Mouse (Mus musculus): Measurements from ENCODE around the gene Fbxl17. TPM values are rescaled to one million over a fixed set of nuclear protein-coding genes. Genes with fewer than 3 reads are reported as not detected.

Fbxl17 gene
- total RNA-seq, 2 experiments from 2014 or later, result 27.1 to 28.1 TPM

DNA sequence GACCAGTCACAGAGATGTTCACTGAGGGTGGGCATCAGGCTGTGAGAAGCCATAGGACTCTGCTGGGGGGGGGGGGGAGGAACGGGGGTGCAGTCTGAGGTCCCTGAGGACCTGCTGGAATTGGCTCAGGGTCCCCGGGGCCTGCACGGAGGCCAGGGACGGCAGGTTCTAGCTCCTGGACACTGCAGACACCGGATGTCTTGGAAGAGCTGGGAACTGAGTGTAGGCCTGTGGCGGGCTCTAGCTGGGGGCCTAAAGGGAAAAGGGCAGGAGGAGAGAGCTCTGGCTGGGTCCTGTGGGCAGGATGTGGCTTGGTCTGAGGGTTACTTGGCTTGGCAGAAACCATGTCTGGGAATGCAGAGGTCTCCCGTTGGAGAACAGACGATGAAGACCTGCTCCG lies 254.3 kb downstream of the Fbxl17 start:
- intact Hi-C loops (cut with DNase I; ENCODE audit: low total_unique reads), result no loop called here
- DNase-seq, result no peak

DNA sequence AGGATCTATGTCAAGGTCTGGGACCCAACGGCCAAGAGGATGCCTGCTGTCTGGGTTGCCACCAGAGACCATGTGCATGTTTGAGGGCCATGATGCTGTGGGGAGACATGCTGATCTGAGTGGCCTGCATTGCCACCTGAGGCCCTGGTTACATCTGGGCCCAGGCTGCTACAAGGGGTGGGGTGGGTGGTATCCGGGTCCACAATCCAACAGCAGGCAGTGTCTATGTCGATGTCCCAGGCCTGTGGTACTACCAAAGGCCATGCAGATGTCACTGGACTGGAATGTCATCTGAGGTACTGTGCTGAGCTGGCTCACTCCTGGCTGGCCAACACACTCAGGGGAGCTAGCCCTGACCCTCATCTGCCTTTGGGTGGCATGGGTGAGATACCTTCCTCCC lies 257.1 kb downstream of the Fbxl17 start:
- intact Hi-C loops (cut with DNase I; ENCODE audit: low total_unique reads), result no loop called here
- DNase-seq, result no peak

DNA sequence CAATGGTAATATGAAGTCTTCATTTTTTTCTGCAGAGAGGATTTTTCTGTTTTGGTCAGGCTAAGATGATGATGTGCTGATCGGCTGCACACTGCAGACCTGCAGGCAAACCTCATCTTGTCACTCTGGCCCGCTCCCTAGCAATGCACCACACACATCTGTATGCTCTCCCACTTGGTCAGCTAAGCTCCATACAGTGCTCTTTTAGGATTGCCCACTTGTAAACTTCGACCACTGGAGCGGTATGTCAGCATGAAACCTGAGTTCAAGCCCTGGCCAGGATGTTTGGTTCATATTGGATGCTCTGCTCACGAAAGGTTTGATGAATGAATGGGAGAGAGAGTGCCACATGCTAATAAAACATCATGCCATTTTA lies 259.1 kb downstream of the Fbxl17 start:
- no peak for DNase-seq
- intact Hi-C loops (cut with DNase I; ENCODE audit: low total_unique reads), result no loop called here

DNA sequence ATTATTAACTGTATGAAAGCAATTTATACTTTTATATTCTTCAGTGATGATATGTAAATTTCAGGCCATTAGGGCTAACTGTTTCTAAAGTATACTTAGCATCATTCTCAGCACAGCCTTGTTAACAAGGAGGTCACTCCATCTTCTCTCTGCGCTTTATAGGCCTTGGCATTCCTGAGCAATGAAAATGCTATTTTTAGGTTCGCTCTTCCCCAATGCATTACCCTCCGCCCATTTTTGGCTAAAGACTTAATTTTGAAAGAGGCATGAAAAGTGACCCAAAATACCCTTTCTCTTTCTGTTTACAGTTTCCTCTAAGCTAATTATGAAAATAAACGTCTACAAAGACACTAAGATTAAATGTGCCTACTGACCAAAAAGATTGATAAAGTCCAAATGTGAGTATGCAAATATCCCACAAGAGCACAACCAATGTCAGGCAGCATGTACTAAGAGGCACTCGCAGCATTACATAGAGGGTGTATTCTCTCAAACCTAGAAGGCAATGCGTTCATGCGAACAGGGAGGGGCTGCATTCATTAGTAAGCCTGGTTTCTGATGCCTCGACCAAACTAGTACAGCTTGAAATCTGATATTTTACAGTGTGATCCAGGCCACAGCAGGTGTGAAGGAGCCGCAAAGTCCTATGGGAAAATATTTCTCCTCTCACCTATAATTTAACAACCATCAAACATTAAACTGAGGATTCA lies 259.6 kb downstream of the Fbxl17 start:
- no peak for DNase-seq
- intact Hi-C loops (cut with DNase I; ENCODE audit: low total_unique reads), result no loop called here

DNA sequence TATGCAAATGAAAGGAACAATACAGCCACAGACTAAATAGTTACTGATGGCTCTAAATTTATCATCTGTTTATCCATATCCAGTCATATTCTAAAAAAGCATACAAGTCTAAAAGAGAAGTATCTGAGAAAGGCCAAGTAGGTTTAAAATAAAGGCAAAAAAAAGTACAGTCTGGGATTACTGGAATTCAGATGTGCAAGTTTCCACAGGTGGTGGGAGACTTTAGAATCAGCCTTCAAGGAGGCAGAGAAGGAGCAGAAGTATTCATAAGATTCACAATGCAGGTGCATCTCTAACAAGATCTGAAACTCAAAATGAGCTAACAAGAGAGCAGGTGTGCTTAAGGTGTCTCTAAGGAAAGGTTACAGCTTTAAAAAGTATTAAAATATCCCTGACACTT lies 263.0 kb downstream of the Fbxl17 start:
- no peak for DNase-seq
- intact Hi-C loops (cut with DNase I; ENCODE audit: low total_unique reads), result no loop called here

DNA sequence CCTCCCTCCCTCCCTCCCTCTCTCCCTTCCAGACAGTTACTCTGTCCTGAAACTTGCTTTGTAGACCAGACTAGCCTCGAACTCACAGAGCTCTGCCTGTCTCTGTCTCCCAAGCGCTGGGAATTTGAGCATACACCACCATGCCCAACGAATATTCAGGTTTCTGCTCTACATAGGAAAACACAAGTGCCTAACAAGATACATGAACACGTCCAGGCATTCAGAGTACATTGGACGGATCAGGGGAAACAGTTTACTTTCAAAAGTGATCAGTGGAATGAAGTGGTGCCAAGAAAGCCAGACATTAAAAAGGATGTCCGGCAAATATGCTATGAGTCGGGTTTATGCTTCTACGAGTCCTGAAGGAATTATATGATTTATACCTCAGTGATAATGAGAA lies 263.6 kb downstream of the Fbxl17 start:
- DNase-seq, result no peak
- intact Hi-C loops (cut with DNase I; ENCODE audit: low total_unique reads), result no loop called here

DNA sequence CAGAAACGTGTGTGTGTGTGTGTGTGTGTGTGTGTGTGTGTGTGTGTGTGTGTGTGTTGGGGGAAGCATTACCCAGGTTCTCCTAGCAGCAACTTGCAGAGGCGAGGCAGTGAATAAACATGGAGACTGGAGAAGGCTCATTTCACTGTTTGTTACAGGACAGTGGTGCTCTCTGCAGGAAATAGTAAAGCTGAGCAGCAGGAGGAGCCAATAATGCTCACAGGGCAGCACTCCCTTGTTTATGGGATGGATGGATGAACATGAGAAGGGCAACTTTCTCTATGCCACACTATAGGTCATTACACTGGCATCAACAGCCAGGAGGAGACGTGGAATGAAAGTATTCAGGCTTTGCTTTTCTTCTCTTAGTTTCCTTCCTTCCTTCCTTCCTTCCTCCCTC lies 264.0 kb downstream of the Fbxl17 start:
- intact Hi-C loops (cut with DNase I; ENCODE audit: low total_unique reads), result no loop called here
- DNase-seq, result no peak

DNA sequence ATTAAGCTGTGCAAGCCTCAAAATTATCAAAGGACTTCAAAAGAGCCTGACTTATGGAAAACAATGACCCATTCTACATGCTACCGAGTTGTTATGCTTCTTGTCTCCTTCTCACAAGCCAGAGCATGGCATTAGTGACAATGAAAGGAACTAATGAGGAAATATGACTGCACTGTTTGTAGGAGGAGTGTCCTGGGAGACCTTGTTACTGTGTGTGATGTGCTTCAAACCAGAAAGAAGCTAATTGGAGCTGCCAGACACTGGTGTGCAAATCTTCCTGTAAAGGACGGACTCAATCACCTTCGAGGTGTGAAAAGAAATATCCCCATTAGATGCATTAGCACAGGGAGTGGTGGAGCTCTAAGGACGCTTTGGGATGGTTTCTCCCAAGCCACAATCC lies 270.7 kb downstream of the Fbxl17 start:
- intact Hi-C loops (cut with DNase I; ENCODE audit: low total_unique reads), result no loop called here
- no peak for DNase-seq

DNA sequence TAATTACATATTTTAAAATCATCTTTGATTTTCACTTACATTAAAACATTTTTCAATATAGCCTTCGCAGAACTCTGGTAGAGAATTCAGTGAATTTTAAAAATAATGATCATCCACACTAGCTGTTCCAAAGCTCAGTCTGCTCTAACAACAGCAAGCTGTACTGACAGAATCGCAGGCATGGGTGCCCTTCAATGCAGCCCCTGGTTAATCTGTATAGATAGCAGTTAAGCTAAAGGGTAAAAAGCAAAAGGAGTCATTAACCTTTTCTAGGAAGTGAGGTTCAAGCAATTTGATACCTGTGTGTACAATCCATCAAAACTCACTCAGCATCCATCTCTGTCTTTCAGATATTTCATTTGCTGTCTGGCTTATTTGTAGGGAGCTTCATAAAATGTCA lies 273.4 kb downstream of the Fbxl17 start:
- DNase-seq, result no peak
- intact Hi-C loops (cut with DNase I; ENCODE audit: low total_unique reads), result no loop called here

DNA sequence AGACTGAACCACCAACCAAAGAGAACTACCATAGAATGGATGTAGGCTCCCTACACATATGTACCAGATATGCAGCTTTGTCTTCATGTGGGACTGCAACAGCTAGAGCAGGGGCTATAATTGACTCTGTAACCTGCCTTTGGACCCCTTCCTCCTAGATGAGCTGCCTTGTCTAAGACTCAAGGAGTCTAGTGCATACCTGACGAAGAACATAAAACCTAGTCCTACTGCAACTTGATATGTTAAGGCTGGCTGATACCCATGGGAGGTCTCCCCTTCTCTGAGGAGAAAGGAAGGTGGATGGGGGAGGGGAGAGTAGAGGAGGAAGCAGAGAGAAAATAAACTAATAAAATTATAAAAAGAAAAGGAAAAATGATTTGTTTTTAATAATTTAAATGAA lies 273.9 kb downstream of the Fbxl17 start:
- DNase-seq, result no peak
- intact Hi-C loops (cut with DNase I; ENCODE audit: low total_unique reads), result no loop called here

DNA sequence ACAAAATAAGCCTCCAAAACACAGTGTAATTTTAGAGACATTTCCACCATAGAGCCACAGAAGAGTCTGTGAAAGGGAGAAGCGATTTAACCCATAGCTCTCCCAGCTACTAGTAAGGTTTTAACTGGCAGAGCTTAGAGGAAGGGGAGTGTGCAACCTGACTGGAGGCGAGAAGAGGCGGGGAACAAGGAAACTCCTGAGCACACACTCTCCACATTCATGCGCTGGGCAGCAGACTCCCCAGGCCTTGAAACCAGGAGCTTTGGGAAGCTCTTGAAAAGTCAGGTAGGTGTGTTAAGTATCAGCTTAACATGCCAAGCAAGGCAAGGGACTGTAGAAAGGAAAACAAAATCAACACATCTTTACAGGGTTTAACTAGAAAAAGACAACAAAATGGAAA lies 276.1 kb downstream of the Fbxl17 start:
- DNase-seq, result no peak
- intact Hi-C loops (cut with DNase I; ENCODE audit: low total_unique reads), result no loop called here

DNA sequence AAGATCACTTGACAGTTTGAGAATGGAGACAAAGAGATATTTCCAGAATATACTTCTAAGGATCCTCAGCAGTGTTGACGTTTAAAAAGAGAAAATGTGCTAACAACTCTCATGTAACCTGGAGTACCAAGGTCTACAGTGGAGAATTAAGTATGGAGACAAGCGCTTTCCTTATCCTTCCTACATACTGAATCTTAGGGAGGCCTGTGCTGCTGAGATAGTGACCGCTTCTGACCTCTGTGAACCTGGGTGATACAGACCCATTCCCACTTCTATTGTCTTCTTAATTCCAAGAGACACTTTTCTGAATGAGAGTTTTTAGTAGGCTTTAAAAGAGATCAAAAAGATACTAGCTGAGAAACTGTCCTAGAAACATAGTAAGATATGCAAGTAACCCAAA lies 278.2 kb downstream of the Fbxl17 start:
- DNase-seq, result no peak
- intact Hi-C loops (cut with DNase I; ENCODE audit: low total_unique reads), result no loop called here

DNA sequence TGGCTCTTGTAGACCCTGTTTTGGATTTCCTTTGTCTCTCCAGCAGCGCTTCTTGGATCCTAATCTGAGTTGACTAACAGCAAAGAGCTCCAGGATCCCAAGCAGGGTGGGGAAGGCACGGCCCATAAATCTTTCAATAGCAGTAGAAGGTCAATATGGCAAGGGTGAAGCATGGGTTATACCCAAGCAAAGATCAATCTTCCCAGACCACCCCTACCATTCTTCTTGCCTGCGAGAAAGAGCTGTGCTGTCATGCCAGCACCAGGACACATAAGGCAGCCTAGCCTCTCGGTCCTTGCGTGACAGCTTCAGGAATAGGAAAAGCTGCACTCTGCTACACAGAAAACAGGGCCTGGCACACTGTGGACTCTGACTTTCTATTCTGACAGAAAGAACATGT lies 279.0 kb downstream of the Fbxl17 start:
- intact Hi-C loops (cut with DNase I; ENCODE audit: low total_unique reads), result no loop called here
- no peak for DNase-seq

DNA sequence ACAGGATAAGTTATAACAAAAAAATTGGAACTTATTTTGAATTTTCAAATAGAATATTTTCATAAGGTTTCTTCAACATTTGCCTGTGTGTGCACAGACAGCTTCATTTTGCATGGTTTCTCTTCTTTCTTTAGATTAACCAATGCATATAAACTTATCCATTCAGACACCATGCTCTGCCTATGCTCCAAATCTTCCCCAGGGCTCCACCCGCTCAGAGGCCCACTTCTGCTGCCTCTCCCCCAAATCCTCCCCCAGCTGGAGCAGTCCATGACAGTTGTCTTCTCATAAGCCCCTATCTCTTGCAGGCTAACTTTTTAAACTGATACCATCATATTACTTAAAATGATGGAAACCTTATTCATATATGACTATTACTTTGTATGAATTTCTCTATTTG lies 282.8 kb downstream of the Fbxl17 start:
- intact Hi-C loops (cut with DNase I; ENCODE audit: low total_unique reads), result no loop called here
- DNase-seq, result no peak

DNA sequence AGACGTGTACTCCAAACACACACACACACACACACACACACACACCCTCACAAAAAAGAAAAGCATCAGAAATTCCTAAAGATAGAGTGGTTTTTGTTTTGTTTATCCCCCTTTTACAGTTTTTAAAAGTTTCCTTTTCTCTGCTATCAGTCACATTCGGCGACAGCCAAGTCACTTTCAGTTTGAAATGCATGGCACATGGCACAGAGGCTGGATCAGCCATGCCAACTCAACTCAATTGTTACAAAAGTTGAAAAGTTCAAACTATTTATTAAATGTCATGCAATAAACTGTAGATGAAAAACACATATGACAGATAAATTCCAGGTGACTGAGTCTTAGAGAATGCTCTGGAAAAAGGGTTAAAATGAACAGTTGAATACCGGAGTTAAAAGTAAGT lies 287.8 kb downstream of the Fbxl17 start:
- intact Hi-C loops (cut with DNase I; ENCODE audit: low total_unique reads), result no loop called here
- DNase-seq, result no peak

DNA sequence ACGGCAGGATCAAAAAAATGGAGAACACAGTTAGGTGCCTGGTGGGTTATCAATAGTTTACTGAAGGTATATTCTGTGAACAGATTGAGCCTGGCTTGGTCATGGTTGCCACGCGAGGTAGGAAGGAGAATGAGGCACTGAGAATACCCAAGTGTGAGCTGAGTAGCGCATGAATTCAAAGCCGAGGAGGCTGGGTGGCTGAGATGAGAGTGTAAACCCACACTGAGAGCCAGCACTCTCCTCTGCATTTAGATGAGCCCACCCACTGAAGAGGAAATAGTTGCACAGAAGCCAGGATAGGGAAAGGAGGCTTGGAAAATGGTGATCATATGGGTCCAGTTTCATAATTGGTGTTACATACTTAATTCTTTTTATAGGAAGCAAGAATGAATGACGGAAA lies 290.7 kb downstream of the Fbxl17 start:
- no peak for DNase-seq
- intact Hi-C loops (cut with DNase I; ENCODE audit: low total_unique reads), result no loop called here

DNA sequence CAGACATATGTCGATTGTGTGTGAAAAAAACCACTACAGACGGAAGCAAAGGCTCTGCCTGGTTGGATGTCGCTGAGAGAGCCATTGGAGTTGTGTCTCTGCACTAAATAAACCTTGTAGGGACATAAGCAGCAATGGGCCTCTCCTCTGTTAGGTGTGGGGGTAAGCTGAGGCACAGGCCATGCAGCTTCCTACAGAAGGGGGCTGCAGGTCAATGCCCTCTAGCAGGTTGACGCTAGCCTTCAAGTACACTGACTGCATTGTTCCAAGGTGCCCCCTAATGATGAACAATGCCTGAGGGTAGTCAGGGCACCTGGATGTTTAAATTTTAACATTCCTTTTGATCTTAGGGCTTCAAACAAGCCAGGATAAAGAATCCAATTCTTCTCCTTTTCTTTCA lies 291.5 kb downstream of the Fbxl17 start:
- intact Hi-C loops (cut with DNase I; ENCODE audit: low total_unique reads), result no loop called here
- no peak for DNase-seq

DNA sequence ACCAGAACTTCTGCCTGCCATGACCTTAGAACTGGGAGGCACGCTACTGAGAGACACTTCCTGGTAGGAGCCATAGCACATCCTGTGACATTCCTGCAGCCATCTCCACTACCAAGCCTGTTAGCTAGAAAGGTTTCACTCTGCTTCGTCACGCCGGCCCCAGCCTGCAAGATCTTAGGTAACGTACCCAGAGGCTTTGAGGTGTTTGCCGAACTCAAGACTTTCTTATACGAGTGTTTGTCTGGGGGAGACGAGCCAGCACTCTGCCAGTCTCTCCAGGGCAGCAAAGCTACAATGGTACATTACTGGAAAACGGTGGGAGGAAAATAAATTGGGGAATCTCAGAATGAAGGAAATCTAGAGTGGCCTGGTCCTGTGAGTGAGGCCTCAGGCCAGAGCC lies 292.1 kb downstream of the Fbxl17 start:
- intact Hi-C loops (cut with DNase I; ENCODE audit: low total_unique reads), result no loop called here
- DNase-seq, result no peak

DNA sequence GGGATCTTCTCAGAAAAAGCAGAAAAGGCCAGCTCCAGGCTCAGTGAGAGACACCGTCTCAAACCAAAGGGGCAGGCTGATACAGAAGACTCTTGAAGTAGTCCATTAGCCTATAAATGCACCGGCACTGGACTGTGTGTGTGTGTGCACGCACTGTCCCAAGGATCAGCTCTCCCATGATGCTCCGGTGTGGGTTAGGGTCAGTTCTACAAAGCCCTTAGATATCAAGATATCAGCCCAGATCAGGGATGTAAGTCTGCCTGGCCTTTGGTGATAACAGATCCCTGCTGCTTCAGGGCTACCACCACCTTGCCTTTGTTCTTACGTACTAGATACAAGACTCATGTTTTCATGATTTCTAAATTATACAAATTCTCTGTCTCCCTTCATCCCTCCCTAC lies 294.5 kb downstream of the Fbxl17 start:
- intact Hi-C loops (cut with DNase I; ENCODE audit: low total_unique reads), result no loop called here
- DNase-seq, result no peak

DNA sequence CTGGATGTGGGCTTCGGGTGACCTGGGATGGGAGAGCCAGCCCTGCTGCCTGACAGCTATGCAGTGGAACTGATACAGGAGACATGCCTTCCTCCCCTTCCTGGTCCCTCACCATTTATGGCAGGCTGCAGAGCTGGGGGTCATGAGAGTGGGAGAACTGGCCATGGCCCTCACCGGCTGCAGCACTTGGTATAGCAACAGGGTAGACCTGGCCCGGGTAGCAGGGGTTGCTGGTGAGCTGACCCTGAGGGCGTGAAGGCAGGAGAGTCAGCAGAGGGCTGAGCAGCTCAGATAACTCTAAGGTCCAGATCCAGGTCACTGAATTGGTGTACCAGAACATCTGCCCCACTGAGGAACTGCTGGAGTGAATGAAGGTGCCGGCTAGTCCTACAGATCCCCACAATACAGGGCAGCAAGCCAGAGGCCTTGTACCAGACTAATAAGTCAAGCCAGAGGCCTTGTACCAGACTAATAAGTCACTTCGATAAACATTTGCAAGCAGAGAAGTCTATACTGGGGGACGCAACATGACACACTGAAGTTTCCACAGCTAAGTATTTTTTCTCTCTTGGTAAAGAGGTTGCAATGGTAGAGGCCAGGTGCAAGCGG lies 296.1 kb downstream of the Fbxl17 start:
- intact Hi-C loops (cut with DNase I; ENCODE audit: low total_unique reads), result no loop called here
- no peak for DNase-seq

DNA sequence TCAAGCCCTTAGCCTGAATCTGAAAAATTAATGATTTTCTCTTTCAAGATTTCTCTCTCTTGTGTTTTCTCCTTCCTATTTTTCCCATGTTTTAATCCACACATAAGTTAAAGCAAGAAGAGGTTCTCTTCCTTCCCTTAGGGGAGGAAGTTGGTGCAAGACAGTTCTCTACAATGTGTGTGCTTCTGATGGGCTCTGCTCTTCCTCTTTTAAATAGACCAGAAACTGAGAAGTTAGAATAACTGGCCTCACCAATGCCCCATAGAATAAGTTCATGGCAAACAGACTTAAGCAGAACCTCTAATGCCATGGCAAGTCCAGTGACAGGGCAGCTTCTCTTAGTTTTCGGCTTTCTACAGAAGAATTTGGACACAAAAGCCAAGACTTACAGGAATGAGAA lies 301.1 kb downstream of the Fbxl17 start:
- intact Hi-C loops (cut with DNase I; ENCODE audit: low total_unique reads), result no loop called here
- DNase-seq, result no peak

DNA sequence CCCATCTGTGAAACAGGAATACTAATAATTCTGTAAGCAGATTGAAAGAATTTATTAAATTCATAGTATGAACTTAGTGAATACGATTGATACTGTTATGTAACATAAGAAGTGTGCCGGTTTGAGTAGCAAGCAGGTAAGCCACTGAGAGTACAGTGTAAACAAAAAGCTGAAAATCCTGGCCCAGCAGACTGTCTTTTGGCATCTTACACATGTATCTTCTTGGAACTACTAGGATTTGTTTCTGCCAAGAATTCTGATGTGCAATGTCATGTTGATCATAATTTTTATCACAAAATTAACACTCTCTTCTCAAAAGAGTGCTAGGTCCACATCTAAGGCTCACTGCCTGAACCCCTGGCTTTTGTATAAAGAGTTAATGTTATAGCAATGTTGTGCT lies 304.3 kb downstream of the Fbxl17 start:
- intact Hi-C loops (cut with DNase I; ENCODE audit: low total_unique reads), result no loop called here
- no peak for DNase-seq
